Mouse (Mus musculus) intestine, postnatal 0 days (tissue): ENCODE measurements around the gene Pou2f2. TPM values are rescaled to one million over a fixed set of nuclear protein-coding genes. Genes with fewer than 3 reads are reported as not detected.
A peak's percentile ranks its signal among the peaks of the same experiment; 100 is the strongest.

Source experiments
- ATAC-seq: fragments of 200-750 bp; cut with Nextera tagmentation; 2 replicates; pipeline ENCODE4 v1.8.0; 2017; ENCODE audit warnings: mild to moderate bottlenecking, moderate TSS enrichment, moderate library complexity
- H3K27ac ChIP-seq: fragments of 300-500 bp; sonication (generic); 2 replicates; pipeline ENCODE4 v1.5.1; 2014; ENCODE audit warnings: mild to moderate bottlenecking, low read depth, low read length, moderate library complexity
- H3K27me3 ChIP-seq: fragments of 300-500 bp; sonication (generic); replicated peaks from 2 replicates; pipeline ENCODE4 v1.6.1; 2014; ENCODE audit warnings: low read length, mixed read lengths; ENCODE audit not compliant: control insufficient read depth, insufficient read depth
- H3K36me3 ChIP-seq: fragments of 300-500 bp; sonication (generic); 2 replicates; pipeline ENCODE4 v1.6.1; 2014; ENCODE audit warnings: mild to moderate bottlenecking, moderate library complexity; ENCODE audit not compliant: control insufficient read depth, insufficient read depth
- H3K4me1 ChIP-seq: fragments of 300-500 bp; sonication (generic); replicated peaks from 2 replicates; pipeline ENCODE4 v1.6.1; 2014; ENCODE audit warnings: antibody characterized with exemption, low read length, mixed read lengths; ENCODE audit not compliant: control insufficient read depth, insufficient read depth
- H3K4me2 ChIP-seq: fragments of 300-500 bp; sonication (generic); replicated peaks from 2 replicates; pipeline ENCODE4 v1.6.1; 2014; ENCODE audit warnings: low read depth, mild to moderate bottlenecking, moderate library complexity
- H3K4me3 ChIP-seq: fragments of 300-500 bp; sonication (generic); 2 replicates; pipeline ENCODE4 v1.5.1; 2014; ENCODE audit warnings: low read depth, low read length
- H3K9ac ChIP-seq: fragments of 300-500 bp; sonication (generic); 2 replicates; pipeline ENCODE4 v1.6.1; 2014; ENCODE audit warnings: mild to moderate bottlenecking, low read depth, low read length
- H3K9me3 ChIP-seq: fragments of 300-500 bp; sonication (generic); 2 replicates; pipeline ENCODE4 v1.6.1; 2016; ENCODE audit warnings: mixed run types; ENCODE audit not compliant: control insufficient read depth
- CTCF ChIP-seq: sonication (generic); IDR thresholded peaks from 2 replicates; pipeline ENCODE4 v1.5.1; 2016; ENCODE audit warnings: low read depth, mild to moderate bottlenecking, control low read depth, antibody characterized with exemption, moderate library complexity
- WGBS: fragments of 180-500 bp; shearing (Covaris S2); extraction: QIAGEN DNeasy Blood & Tissue Kit; methylation state at CpG from one replicate; pipeline ENCODE4 v1.1.7; 2014; 5-methylcytosine and 5-hydroxymethylcytosine counted together
- polyA plus RNA-seq: library from polyadenylated mRNA; unstranded; fragments of >200 nt; fragmentation: Nextera tagmentation; extraction: Ambion mirVana; gene quantifications from 2 replicates; pipeline ENCODE4 v1.2.1, GENCODE M21; 2015

The Pou2f2 gene
- polyA plus RNA-seq, 1 experiment from 2014 or later: 0.53 TPM

GRCm38 (mm10) chr7:25112178-25112955 lies 67.2 kb downstream of the Pou2f2 start:
- WGBS: 84% methylated on average over 17 of the region's 17 CpGs
- Histone ChIP-seq H3K4me1 (no peaks in the 10 kb centered on the region), H3K4me3 (no peak overlapping the region), H3K9me3 (no peaks in the 10 kb centered on the region), H3K4me2 (no peak overlapping the region), H3K9ac (no peak overlapping the region), H3K27me3 (0 out of 2 replicates have a peak, but pooled peaks cover 3% of the 10 kb centered on the region), H3K27ac (no peak overlapping the region), H3K36me3 (no peaks in the 10 kb centered on the region)
- ATAC-seq: no peak
- TF ChIP-seq CTCF: no peak

DNA sequence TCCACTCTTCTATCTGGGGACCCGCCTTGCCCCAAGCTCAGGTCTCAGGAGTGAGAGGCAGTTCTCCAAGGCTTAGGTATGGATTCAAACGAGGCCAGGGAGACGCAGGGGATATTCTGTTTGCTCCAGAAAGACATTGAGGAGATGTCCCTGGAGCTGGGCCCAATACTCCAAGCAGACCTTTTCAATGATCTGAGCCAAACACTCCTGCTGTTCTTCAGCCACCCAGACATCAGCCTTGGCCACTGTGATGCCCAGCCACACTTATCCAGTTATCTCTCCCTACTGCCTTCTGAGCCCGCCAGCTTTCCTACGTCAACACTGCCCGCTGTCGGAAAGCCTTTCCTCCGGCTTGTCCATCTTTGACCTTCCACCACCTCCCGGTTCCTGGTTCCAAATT lies 69.2 kb downstream of the Pou2f2 start:
- ATAC-seq: no peak
- TF ChIP-seq CTCF: no peak
- H3K9ac ChIP-seq: no peak overlapping the region
- H3K4me2 ChIP-seq: no peak overlapping the region
- 81% methylated on average over 9 of the region's 9 CpGs for WGBS
- no peaks in the 10 kb centered on the region for H3K36me3 ChIP-seq
- no peaks in the 10 kb centered on the region for H3K9me3 ChIP-seq
- H3K27me3 ChIP-seq: 0 out of 2 replicates have a peak, but pooled peaks cover 1% of the 10 kb centered on the region
- no peak overlapping the region for H3K4me3 ChIP-seq
- no peak overlapping the region for H3K27ac ChIP-seq
- no peaks in the 10 kb centered on the region for H3K4me1 ChIP-seq

GRCm38 (mm10) chr7:25109355-25109754 lies 70.2 kb downstream of the Pou2f2 start:
- Histone ChIP-seq H3K4me2 (no peak overlapping the region), H3K4me1 (no peaks in the 10 kb centered on the region), H3K9ac (no peak overlapping the region), H3K4me3 (no peak overlapping the region), H3K27ac (no peak overlapping the region), H3K9me3 (no peaks in the 10 kb centered on the region), H3K27me3 (no peaks in the 10 kb centered on the region), H3K36me3 (no peaks in the 10 kb centered on the region)
- 73% methylated on average over 12 of the region's 12 CpGs for WGBS
- TF ChIP-seq CTCF: no peak
- no peak for ATAC-seq

DNA sequence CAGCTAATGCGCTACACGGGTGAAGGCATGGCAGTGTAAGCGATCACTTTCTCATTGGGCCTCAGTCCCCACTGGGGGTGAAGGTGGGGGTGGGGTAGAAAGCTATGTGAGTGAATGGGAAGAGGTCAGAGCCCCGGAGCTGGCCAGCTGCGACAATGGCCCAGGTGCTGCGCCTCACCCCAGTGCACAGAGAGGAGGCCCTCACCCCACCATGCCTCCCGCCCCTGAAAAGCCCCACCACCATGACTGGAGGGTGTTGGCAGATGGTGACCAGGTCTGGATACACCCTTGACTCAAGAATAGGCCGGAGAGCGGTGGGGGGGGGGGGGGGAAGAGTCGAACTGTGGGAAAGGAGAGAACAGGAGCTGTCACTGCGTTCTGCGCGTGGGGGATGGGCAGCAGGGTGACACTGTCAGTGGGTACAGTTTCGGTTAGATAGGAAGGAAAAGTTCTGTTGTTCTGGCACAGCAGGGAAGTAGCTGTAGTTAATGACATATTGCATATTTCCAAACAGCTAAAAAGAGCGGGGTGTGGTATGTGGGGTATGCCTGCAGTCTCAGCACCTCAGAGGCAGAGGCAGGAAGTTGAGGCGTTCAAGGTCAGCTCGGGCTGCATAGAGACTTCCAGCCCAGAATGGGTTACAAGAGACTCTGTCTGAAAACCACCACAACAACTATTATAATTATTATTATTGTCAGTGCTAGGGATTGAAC lies 72.6 kb downstream of the Pou2f2 start:
- H3K27ac ChIP-seq: no peak overlapping the region
- H3K27me3 ChIP-seq: no peaks in the 10 kb centered on the region
- no peaks in the 10 kb centered on the region for H3K4me1 ChIP-seq
- H3K9me3 ChIP-seq: no peaks in the 10 kb centered on the region
- H3K4me2 ChIP-seq: no peak overlapping the region
- no peaks in the 10 kb centered on the region for H3K36me3 ChIP-seq
- no peak for ATAC-seq
- no peak overlapping the region for H3K4me3 ChIP-seq
- no peak for TF ChIP-seq CTCF
- no peak overlapping the region for H3K9ac ChIP-seq
- 60% methylated on average over 16 of the region's 17 CpGs for whole genome bisulfite sequencing

GRCm38 (mm10) chr7:25105411-25106160 lies 73.9 kb downstream of the Pou2f2 start:
- 21% methylated on average over 17 of the region's 17 CpGs for WGBS
- peak; percentile 8; the same call in 1 of the 2 replicates for ATAC-seq

DNA sequence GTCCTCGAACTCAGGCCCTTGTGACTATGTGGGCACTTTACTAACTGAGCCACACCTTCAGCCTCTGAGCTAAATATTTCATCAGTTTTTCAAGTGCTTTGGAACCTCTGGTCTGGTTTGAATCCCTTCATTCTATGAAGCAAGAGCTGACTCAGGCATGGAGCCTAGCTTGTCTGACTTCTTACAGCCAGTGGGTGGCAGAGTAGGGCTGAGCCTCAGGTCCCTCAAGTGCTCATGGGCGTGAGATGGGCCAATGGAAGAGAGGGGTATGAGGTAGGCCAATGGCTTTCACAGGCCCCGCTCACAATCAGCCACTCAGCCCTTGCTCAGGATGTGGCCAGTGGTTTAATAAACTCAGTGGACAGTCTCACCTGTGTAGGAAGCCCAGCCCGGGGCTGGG lies 79.9 kb downstream of the Pou2f2 start:
- Histone ChIP-seq H3K9ac (no peak overlapping the region), H3K27ac (no peak overlapping the region), H3K4me2 (no peak overlapping the region), H3K4me3 (no peak overlapping the region), H3K27me3 (no peaks in the 10 kb centered on the region), H3K36me3 (no peaks in the 10 kb centered on the region), H3K4me1 (no peaks in the 10 kb centered on the region), H3K9me3 (no peaks in the 10 kb centered on the region)
- no peak for ATAC-seq
- WGBS: 46% methylated on average over 4 of the region's 4 CpGs
- peak; percentile 46; the same call in 1 of the 2 replicates for TF ChIP-seq CTCF

More at GRCm38 (mm10) chr7:25105411-25106160, 73.9 kb downstream of the Pou2f2 start:
- Histone ChIP-seq H3K4me3 (no peak overlapping the region), H3K9ac (no peak overlapping the region), H3K4me1 (no peaks in the 10 kb centered on the region), H3K9me3 (no peaks in the 10 kb centered on the region), H3K27ac (no peak overlapping the region), H3K4me2 (no peak overlapping the region), H3K36me3 (no peaks in the 10 kb centered on the region), H3K27me3 (no peaks in the 10 kb centered on the region)
- peak; percentile 92 for TF ChIP-seq CTCF
